Mouse (Mus musculus): Measurements from ENCODE around the gene Med17. TPM values are rescaled to one million over a fixed set of nuclear protein-coding genes. Genes with fewer than 3 reads are reported as not detected.

Gene Med17
- polyA plus RNA-seq, 1 experiment = 24.6 TPM

- Histone ChIP-seq H3K4me1 (ENCODE audit: control insufficient read depth, insufficient read depth, low read length) (peaks cover 8% of the 10 kb centered on the region), H3K4me3 (replicated peaks; ENCODE audit: extremely low read depth, low read depth, low read length) (no peak overlapping the region)
- 89% methylated on average over 7 of the region's 7 CpGs for WGBS
- TF ChIP-seq POLR2A (IDR thresholded peaks at IDR 0.05; ENCODE audit: borderline replicate concordance, extremely low read depth, low read depth, low read length) = no peak
- TF ChIP-seq CTCF (IDR thresholded peaks at IDR 0.05; ENCODE audit: insufficient read depth, low read length) = no peak
- no peak for DNase-seq
Measured at GRCm38 (mm10) chr9:15297112-15297511, 17.4 kb upstream of the Med17 start.

GRCm38 (mm10) chr9:15289251-15289650, 9.5 kb upstream of the Med17 start:
- WGBS = 66% methylated on average over 6 of the region's 6 CpGs

GRCm38 (mm10) chr9:15288402-15288801, 8.7 kb upstream of the Med17 start:
- WGBS = 91% methylated on average over 3 of the region's 3 CpGs
- DNase-seq = no peak
- H3K4me3 ChIP-seq (replicated peaks; ENCODE audit: extremely low read depth, low read depth, low read length) = no peak overlapping the region
- no peaks in the 10 kb centered on the region for H3K4me1 ChIP-seq (ENCODE audit: control insufficient read depth, insufficient read depth, low read length)
- TF ChIP-seq CTCF (IDR thresholded peaks at IDR 0.05; ENCODE audit: insufficient read depth, low read length) = no peak

More at GRCm38 (mm10) chr9:15289251-15289650, 9.5 kb upstream of the Med17 start:
- no peak for DNase-seq
- Histone ChIP-seq H3K4me3 (replicated peaks; ENCODE audit: extremely low read depth, low read depth, low read length) (no peak overlapping the region), H3K4me1 (ENCODE audit: control insufficient read depth, insufficient read depth, low read length) (no peaks in the 10 kb centered on the region)
- TF ChIP-seq CTCF (IDR thresholded peaks at IDR 0.05; ENCODE audit: insufficient read depth, low read length) (no peak), POLR2A (IDR thresholded peaks at IDR 0.05; ENCODE audit: borderline replicate concordance, extremely low read depth, low read depth, low read length) (no peak)

- Histone ChIP-seq H3K4me1 (ENCODE audit: control insufficient read depth, insufficient read depth, low read length) (no peaks in the 10 kb centered on the region), H3K4me3 (replicated peaks; ENCODE audit: extremely low read depth, low read depth, low read length) (no peak overlapping the region)
- 68% methylated on average over 6 of the region's 6 CpGs for WGBS
- DNase-seq = no peak
- no peak for TF ChIP-seq POLR2A (IDR thresholded peaks at IDR 0.05; ENCODE audit: borderline replicate concordance, extremely low read depth, low read depth, low read length)
- TF ChIP-seq CTCF (IDR thresholded peaks at IDR 0.05; ENCODE audit: insufficient read depth, low read length) = no peak
Measured at GRCm38 (mm10) chr9:15287846-15288245, 8.1 kb upstream of the Med17 start.

GRCm38 (mm10) chr9:15285443-15285842, 5.7 kb upstream of the Med17 start:
- WGBS = 79% methylated on average over 3 of the region's 3 CpGs
- TF ChIP-seq CTCF (IDR thresholded peaks at IDR 0.05; ENCODE audit: insufficient read depth, low read length) (peak; percentile 23; the same call in 1 of the 2 replicates), POLR2A (IDR thresholded peaks at IDR 0.05; ENCODE audit: borderline replicate concordance, extremely low read depth, low read depth, low read length) (no peak)
- no peaks in the 10 kb centered on the region; the same call in 1 of the 2 replicates for H3K4me1 ChIP-seq (ENCODE audit: control insufficient read depth, insufficient read depth, low read length)
- no peak for DNase-seq
- H3K4me3 ChIP-seq (replicated peaks; ENCODE audit: extremely low read depth, low read depth, low read length) = no peak overlapping the region

- WGBS = 38% methylated on average over 5 of the region's 5 CpGs
Measured at GRCm38 (mm10) chr9:15280491-15280879, 754 bp upstream of the Med17 start.

GRCm38 (mm10) chr9:15279139-15279648, 537 bp downstream of the Med17 start:
- TF ChIP-seq CTCF (IDR thresholded peaks at IDR 0.05; ENCODE audit: insufficient read depth, low read length) (no peak), POLR2A (IDR thresholded peaks at IDR 0.05; ENCODE audit: borderline replicate concordance, extremely low read depth, low read depth, low read length) (no peak)
- Histone ChIP-seq H3K4me1 (ENCODE audit: control insufficient read depth, insufficient read depth, low read length) (no peaks in the 10 kb centered on the region; the same call in 1 of the 2 replicates), H3K4me3 (replicated peaks; ENCODE audit: extremely low read depth, low read depth, low read length) (peak overlapping the region; percentile 88)
- WGBS = 6% methylated on average over 19 of the region's 19 CpGs
- no peak for DNase-seq

More at GRCm38 (mm10) chr9:15280491-15280879, 754 bp upstream of the Med17 start:
- Histone ChIP-seq H3K4me1 (ENCODE audit: control insufficient read depth, insufficient read depth, low read length) (no peaks in the 10 kb centered on the region; the same call in 1 of the 2 replicates), H3K4me3 (replicated peaks; ENCODE audit: extremely low read depth, low read depth, low read length) (peak overlapping the region; percentile 88)
- TF ChIP-seq CTCF (IDR thresholded peaks at IDR 0.05; ENCODE audit: insufficient read depth, low read length) = no peak
- DNase-seq = no peak

- Histone ChIP-seq H3K4me1 (ENCODE audit: control insufficient read depth, insufficient read depth, low read length) (no peaks in the 10 kb centered on the region; the same call in 1 of the 2 replicates), H3K4me3 (replicated peaks; ENCODE audit: extremely low read depth, low read depth, low read length) (no peak overlapping the region)
- DNase-seq = no peak
- 94% methylated on average over 3 of the region's 3 CpGs for WGBS
- TF ChIP-seq POLR2A (IDR thresholded peaks at IDR 0.05; ENCODE audit: borderline replicate concordance, extremely low read depth, low read depth, low read length) (no peak), CTCF (IDR thresholded peaks at IDR 0.05; ENCODE audit: insufficient read depth, low read length) (no peak)
Measured at GRCm38 (mm10) chr9:15278343-15278742, 1.4 kb downstream of the Med17 start.

- Histone ChIP-seq H3K4me1 (ENCODE audit: control insufficient read depth, insufficient read depth, low read length) (no peaks in the 10 kb centered on the region; the same call in 1 of the 2 replicates), H3K4me3 (replicated peaks; ENCODE audit: extremely low read depth, low read depth, low read length) (no peak overlapping the region)
- no peak for DNase-seq
- TF ChIP-seq POLR2A (IDR thresholded peaks at IDR 0.05; ENCODE audit: borderline replicate concordance, extremely low read depth, low read depth, low read length) = no peak
- WGBS = 93% methylated on average over 4 of the region's 4 CpGs
Measured at GRCm38 (mm10) chr9:15276855-15277254, 2.9 kb downstream of the Med17 start.

- DNase-seq = no peak
- H3K4me1 ChIP-seq (ENCODE audit: control insufficient read depth, insufficient read depth, low read length) = no peaks in the 10 kb centered on the region
- H3K4me3 ChIP-seq (replicated peaks; ENCODE audit: extremely low read depth, low read depth, low read length) = no peak overlapping the region
- TF ChIP-seq CTCF (IDR thresholded peaks at IDR 0.05; ENCODE audit: insufficient read depth, low read length) (no peak), POLR2A (IDR thresholded peaks at IDR 0.05; ENCODE audit: borderline replicate concordance, extremely low read depth, low read depth, low read length) (no peak)
- WGBS = 83% methylated on average over 2 of the region's 2 CpGs
Measured at GRCm38 (mm10) chr9:15273981-15274380, 5.8 kb downstream of the Med17 start.
